Mouse (Mus musculus) heart, adult 2 months (tissue): Measurements from ENCODE around the gene Nepn. TPM values are rescaled to one million over a fixed set of nuclear protein-coding genes. Genes with fewer than 3 reads are reported as not detected.

ENCODE experiments used
- DNase-seq, 2 experiments: peaks; one replicate each; pipeline ENCODE4 v3.0.0; 2021
- H3K27ac ChIP-seq: fragments of 200-600 bp; 2 replicates; pipeline ENCODE4 v1.8.1; 2022
- H3K27me3 ChIP-seq: fragments of 200-500 bp; 2 replicates; pipeline ENCODE4 v1.6.1; 2012; ENCODE audit warnings: mild to moderate bottlenecking, low read length, inconsistent platforms, mixed read lengths; ENCODE audit not compliant: control insufficient read depth, insufficient read depth
- H3K36me3 ChIP-seq: fragments of 200-500 bp; 2 replicates; pipeline ENCODE4 v1.6.1; 2012; ENCODE audit warnings: low read length, inconsistent platforms; ENCODE audit not compliant: control insufficient read depth, insufficient read depth
- H3K4me1 ChIP-seq: fragments of 200-500 bp; 2 replicates; pipeline ENCODE4 v1.6.1; 2011; ENCODE audit warnings: low read length; ENCODE audit not compliant: control insufficient read depth, insufficient read depth
- H3K4me3 ChIP-seq: fragments of 200-600 bp; 2 replicates; pipeline ENCODE4 v1.8.1; 2022
- H3K79me2 ChIP-seq: fragments of 200-500 bp; replicated peaks from 2 replicates; pipeline ENCODE4 v1.6.1; 2012; ENCODE audit warnings: mild to moderate bottlenecking, inconsistent platforms, low read length, moderate library complexity, mixed read lengths; ENCODE audit not compliant: control insufficient read depth, insufficient read depth
- H3K9ac ChIP-seq: fragments of 200-500 bp; 2 replicates; pipeline ENCODE4 v1.6.1; 2012; ENCODE audit warnings: low read depth, mild to moderate bottlenecking, control low read depth, inconsistent platforms, low read length, mixed read lengths
- CTCF ChIP-seq: fragments of 200-600 bp; IDR thresholded peaks from 2 replicates; pipeline ENCODE4 v1.8.1; 2022; ENCODE audit warnings: antibody characterized with exemption, mild to moderate bottlenecking, moderate library complexity
- EP300 ChIP-seq: fragments of 200-500 bp; IDR thresholded peaks from 2 replicates; pipeline ENCODE4 v1.6.1; 2011; ENCODE audit warnings: low read depth, low read length, control low read depth; ENCODE audit not compliant: insufficient read depth
- POLR2A ChIP-seq: fragments of 200-500 bp; IDR thresholded peaks from 2 replicates; pipeline ENCODE4 v1.6.1; 2011; ENCODE audit warnings: mild to moderate bottlenecking, low read depth, low read length, control low read depth; ENCODE audit not compliant: insufficient read depth
- WGBS: fragments of 180-500 bp; shearing (Covaris S2); methylation state at CpG from one replicate; pipeline ENCODE4 v1.1.7; 2018; 5-methylcytosine and 5-hydroxymethylcytosine counted together
- intact Hi-C: fragments of 180-260 bp; cut with DNase I; formaldehyde crosslinking; loops from one replicate; pipeline ENCODE4 v1.15.1; 2025
- polyA plus RNA-seq: library from polyadenylated mRNA; depleted of rRNA; stranded (reverse); fragments of >200 nt; gene quantifications from 2 replicates; pipeline ENCODE4 v1.2.3, GENCODE M21; 2012
- total RNA-seq, 2 experiments: library from RNA; stranded (reverse); gene quantifications; 2 replicates each; pipeline ENCODE4 v1.2.3; 2021

The Nepn gene
- total and polyA plus RNA-seq, 3 experiments, result 0.59 to 1.2 (median 0.63) TPM

- TF ChIP-seq CTCF (no peak), POLR2A (no peak), EP300 (no peak)
- H3K79me2 ChIP-seq, result no peaks in the 10 kb centered on the region
- 76% methylated on average over 4 of the region's 4 CpGs for WGBS
Observed at GRCm38 (mm10) chr10:52387192-52387591, 1.6 kb upstream of the Nepn start.

DNA sequence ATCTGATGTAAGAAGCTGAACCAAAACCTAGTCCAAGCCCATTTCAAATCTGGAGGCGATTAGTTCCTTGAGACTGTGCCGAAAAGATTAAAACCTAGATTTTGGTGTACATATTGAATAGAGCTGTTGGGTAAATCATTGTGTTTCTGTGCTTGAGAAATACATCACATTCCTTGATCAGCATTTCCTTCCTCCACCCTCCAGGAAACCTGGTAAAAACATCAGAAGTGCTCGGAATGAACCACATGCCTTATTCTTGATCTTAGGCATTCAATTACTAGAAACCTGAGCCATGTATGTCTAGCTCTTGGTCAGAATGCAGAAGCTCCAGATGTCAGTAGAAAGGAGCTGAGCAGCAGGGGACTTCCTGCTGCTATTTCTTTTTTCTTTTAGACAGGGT, 666 bp downstream of the Nepn start:
- intact Hi-C loops, result loop anchor here (5.0 to 10.0 kb wide), 5 partner anchors 82 to 795 kb away; partner anchors contain the start of gene Fam162b
- Histone ChIP-seq H3K27me3 (no peaks in the 10 kb centered on the region), H3K79me2 (no peaks in the 10 kb centered on the region), H3K4me1 (peaks cover 11% of the 10 kb centered on the region), H3K4me3 (peak overlapping the region; percentile 10; the same call in 1 of the 2 replicates), H3K36me3 (peaks cover 4% of the 10 kb centered on the region), H3K9ac (no peak overlapping the region), H3K27ac (peak overlapping the region; percentile 87)
- WGBS, result 48% methylated on average over 3 of the region's 3 CpGs
- DNase-seq, result peak in 1 of 2 experiments; percentile 23
- no peak for TF ChIP-seq CTCF
- no peak for TF ChIP-seq POLR2A
- TF ChIP-seq EP300, result 0 out of 2 replicates have a peak, but pooled peaks have one; percentile 9

More at GRCm38 (mm10) chr10:52387192-52387591, 1.6 kb upstream of the Nepn start:
- no peak for DNase-seq
- Histone ChIP-seq H3K27me3 (no peaks in the 10 kb centered on the region), H3K27ac (peak overlapping the region; percentile 11; the same call in 1 of the 2 replicates), H3K4me1 (peaks cover 16% of the 10 kb centered on the region), H3K36me3 (peaks cover 11% of the 10 kb centered on the region), H3K4me3 (no peak overlapping the region), H3K9ac (no peak overlapping the region)
- intact Hi-C loops, result loop anchor here (5.0 to 10.0 kb wide), 5 partner anchors 80 to 792 kb away; partner anchors contain the start of gene Fam162b

GRCm38 (mm10) chr10:52391208-52391607, 2.4 kb downstream of the Nepn start:
- no peak overlapping the region for H3K4me3 ChIP-seq
- H3K36me3 ChIP-seq, result peaks cover 2% of the 10 kb centered on the region
- H3K27ac ChIP-seq, result peak overlapping the region; percentile 16; the same call in 1 of the 2 replicates
- H3K9ac ChIP-seq, result no peak overlapping the region
- no peak for DNase-seq
- peaks cover 7% of the 10 kb centered on the region for H3K4me1 ChIP-seq
- H3K27me3 ChIP-seq, result no peaks in the 10 kb centered on the region
- TF ChIP-seq POLR2A (no peak), EP300 (no peak), CTCF (no peak)
- H3K79me2 ChIP-seq, result no peaks in the 10 kb centered on the region
- 43% methylated on average over 2 of the region's 2 CpGs for WGBS
- intact Hi-C loops, result no loop called here

- no peaks in the 10 kb centered on the region for H3K79me2 ChIP-seq
- no peaks in the 10 kb centered on the region for H3K4me1 ChIP-seq
- intact Hi-C loops, result no loop called here
- no peak overlapping the region for H3K4me3 ChIP-seq
- H3K36me3 ChIP-seq, result no peaks in the 10 kb centered on the region
- H3K27me3 ChIP-seq, result no peaks in the 10 kb centered on the region
- no peak overlapping the region for H3K9ac ChIP-seq
- no peak for TF ChIP-seq POLR2A
- TF ChIP-seq EP300, result no peak
- no peak for TF ChIP-seq CTCF
- no peak overlapping the region for H3K27ac ChIP-seq
- no peak for DNase-seq
- WGBS, result 91% methylated on average over 3 of the region's 3 CpGs
Observed at GRCm38 (mm10) chr10:52396647-52397046, 7.9 kb downstream of the Nepn start.

DNA sequence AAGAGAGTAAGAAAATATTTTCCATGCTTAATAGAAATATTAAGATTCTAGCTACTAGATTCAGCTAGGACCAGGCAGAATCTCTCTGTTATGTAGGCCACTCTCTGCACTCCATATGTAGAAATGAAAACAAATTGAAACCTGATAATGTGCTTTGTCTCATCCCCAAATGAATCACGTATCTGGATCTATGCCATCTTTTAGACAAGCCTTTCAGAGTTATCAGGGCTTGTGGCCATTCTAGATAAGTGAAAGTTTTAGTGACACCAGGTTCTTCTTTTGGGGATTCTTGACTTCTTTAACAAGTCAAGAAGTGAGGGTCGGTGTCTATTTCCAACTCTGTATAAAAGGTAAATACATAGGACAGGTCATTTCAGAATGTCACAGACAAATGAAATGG, 9.9 kb downstream of the Nepn start:
- Histone ChIP-seq H3K9ac (no peak overlapping the region), H3K27ac (no peak overlapping the region), H3K4me3 (no peak overlapping the region), H3K27me3 (no peaks in the 10 kb centered on the region), H3K4me1 (no peaks in the 10 kb centered on the region), H3K36me3 (no peaks in the 10 kb centered on the region), H3K79me2 (no peaks in the 10 kb centered on the region)
- no peak for DNase-seq
- TF ChIP-seq CTCF, result no peak
- no peak for TF ChIP-seq POLR2A
- no peak for TF ChIP-seq EP300
- WGBS, result 59% methylated on average over 2 of the region's 2 CpGs
- intact Hi-C loops, result no loop called here

DNA sequence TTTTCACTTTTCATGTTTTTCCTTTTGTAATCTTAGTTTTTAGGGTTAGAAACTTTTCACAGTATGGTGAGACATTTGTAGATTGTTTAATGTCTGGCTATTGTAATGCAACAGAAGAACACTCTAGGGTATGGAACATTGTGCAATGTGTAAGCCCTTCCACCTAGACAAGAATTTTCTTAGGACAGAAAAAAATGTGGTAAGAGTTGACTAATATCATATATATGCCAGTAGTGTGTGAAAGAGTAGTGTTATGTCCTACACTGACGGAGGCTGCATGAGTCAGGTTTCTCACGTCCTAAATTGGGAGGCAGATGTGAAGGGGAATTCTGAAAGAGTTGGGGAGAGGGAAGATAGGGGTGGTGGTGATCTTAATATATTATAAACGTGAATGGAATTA, 10.9 kb downstream of the Nepn start:
- H3K4me3 ChIP-seq, result no peak overlapping the region
- H3K9ac ChIP-seq, result no peak overlapping the region
- H3K27ac ChIP-seq, result no peak overlapping the region
- H3K27me3 ChIP-seq, result no peaks in the 10 kb centered on the region
- intact Hi-C loops, result no loop called here
- no peaks in the 10 kb centered on the region for H3K79me2 ChIP-seq
- TF ChIP-seq EP300, result no peak
- no peak for TF ChIP-seq CTCF
- TF ChIP-seq POLR2A, result no peak
- no peaks in the 10 kb centered on the region for H3K4me1 ChIP-seq
- 48% methylated on average over 3 of the region's 3 CpGs for WGBS
- no peaks in the 10 kb centered on the region for H3K36me3 ChIP-seq
- no peak for DNase-seq
